Mouse (Mus musculus): ENCODE results near the gene Arhgef17. TPM values are rescaled to one million over a fixed set of nuclear protein-coding genes. Genes with fewer than 3 reads are reported as not detected.
A peak's percentile ranks its signal among the peaks of the same experiment; 100 is the strongest.

Arhgef17 gene
- total RNA-seq, 1 experiment = 23.2 TPM

GRCm38 (mm10) chr7:100928456-100928855, 3.5 kb downstream of the Arhgef17 start:
- in situ Hi-C loops (cut with MboI; ENCODE audit: low sequenced_read_pairs in 2 of 2, unreplicated experiment in 2 of 2) = no loop called here
- H3K9me3 ChIP-seq (ENCODE audit: control insufficient read depth, insufficient read depth, low read depth, low read length) = no peaks in the 10 kb centered on the region
- peaks cover 20% of the 10 kb centered on the region; the same call in 1 of the 2 replicates for H3K36me3 ChIP-seq (ENCODE audit: control insufficient read depth, insufficient read depth, low read length, poor library complexity, severe bottlenecking)
- no peak overlapping the region for H3K4me3 ChIP-seq (ENCODE audit: insufficient read depth in 1 of 2, low read depth in 1 of 2, low read length in 2 of 2, poor library complexity in 1 of 2, severe bottlenecking in 1 of 2)
- no peak overlapping the region for H3K27ac ChIP-seq (ENCODE audit: insufficient read depth, low read depth, low read length, poor library complexity, severe bottlenecking)
- TF ChIP-seq MAFK (IDR thresholded peaks at IDR 0.05; ENCODE audit: insufficient read depth, low read depth, low read length) = no peak
- TF ChIP-seq CHD2 (IDR thresholded peaks at IDR 0.05; ENCODE audit: low read depth, low read length) = no peak
- no peak for TF ChIP-seq ZC3H11A (IDR thresholded peaks at IDR 0.05; ENCODE audit: borderline replicate concordance, low read depth, low read length)
- H3K4me1 ChIP-seq (ENCODE audit: control insufficient read depth in 2 of 2, insufficient read depth in 2 of 2, low read length in 2 of 2, poor library complexity in 1 of 2) = peaks cover 10 to 42% of the 10 kb centered on the region in 2 experiments
- DNase-seq (ENCODE audit: low read depth, low spot score) = no peak
- H3K9ac ChIP-seq (ENCODE audit: insufficient read depth, low read depth, low read length, poor library complexity, severe bottlenecking) = no peak overlapping the region

- H3K4me3 ChIP-seq (ENCODE audit: insufficient read depth in 1 of 2, low read depth in 1 of 2, low read length in 2 of 2, poor library complexity in 1 of 2, severe bottlenecking in 1 of 2) = no peak overlapping the region
- peaks cover 8 to 42% of the 10 kb centered on the region in 2 experiments for H3K4me1 ChIP-seq (ENCODE audit: control insufficient read depth in 2 of 2, insufficient read depth in 2 of 2, low read length in 2 of 2, poor library complexity in 1 of 2)
- H3K9ac ChIP-seq (ENCODE audit: insufficient read depth, low read depth, low read length, poor library complexity, severe bottlenecking) = no peak overlapping the region
- peaks cover 22% of the 10 kb centered on the region; the same call in 1 of the 2 replicates for H3K36me3 ChIP-seq (ENCODE audit: control insufficient read depth, insufficient read depth, low read length, poor library complexity, severe bottlenecking)
- no peak overlapping the region for H3K27ac ChIP-seq (ENCODE audit: insufficient read depth, low read depth, low read length, poor library complexity, severe bottlenecking)
- no peaks in the 10 kb centered on the region for H3K9me3 ChIP-seq (ENCODE audit: control insufficient read depth, insufficient read depth, low read depth, low read length)
- DNase-seq (ENCODE audit: low read depth, low spot score) = no peak
- no peak for TF ChIP-seq CHD2 (IDR thresholded peaks at IDR 0.05; ENCODE audit: low read depth, low read length)
- TF ChIP-seq HCFC1 (IDR thresholded peaks at IDR 0.05; ENCODE audit: borderline replicate concordance, insufficient read depth, low read length) = no peak
- no peak for TF ChIP-seq MAFK (IDR thresholded peaks at IDR 0.05; ENCODE audit: insufficient read depth, low read depth, low read length)
- no peak for TF ChIP-seq ZC3H11A (IDR thresholded peaks at IDR 0.05; ENCODE audit: borderline replicate concordance, low read depth, low read length)
- TF ChIP-seq ZNF384 (IDR thresholded peaks at IDR 0.05; ENCODE audit: low read depth, low read length) = no peak
- in situ Hi-C loops (cut with MboI; ENCODE audit: low sequenced_read_pairs in 2 of 2, unreplicated experiment in 2 of 2) = no loop called here
Measured at GRCm38 (mm10) chr7:100927287-100928000, 4.5 kb downstream of the Arhgef17 start.

GRCm38 (mm10) chr7:100926311-100926923, 5.5 kb downstream of the Arhgef17 start:
- Histone ChIP-seq H3K4me3 (ENCODE audit: insufficient read depth in 1 of 2, low read depth in 1 of 2, low read length in 2 of 2, poor library complexity in 1 of 2, severe bottlenecking in 1 of 2) (no peak overlapping the region), H3K36me3 (ENCODE audit: control insufficient read depth, insufficient read depth, low read length, poor library complexity, severe bottlenecking) (peaks cover 25% of the 10 kb centered on the region; the same call in 1 of the 2 replicates), H3K27ac (ENCODE audit: insufficient read depth, low read depth, low read length, poor library complexity, severe bottlenecking) (no peak overlapping the region), H3K9me3 (ENCODE audit: control insufficient read depth, insufficient read depth, low read depth, low read length) (no peaks in the 10 kb centered on the region), H3K9ac (ENCODE audit: insufficient read depth, low read depth, low read length, poor library complexity, severe bottlenecking) (no peak overlapping the region), H3K4me1 (ENCODE audit: control insufficient read depth in 2 of 2, insufficient read depth in 2 of 2, low read length in 2 of 2, poor library complexity in 1 of 2) (peaks cover 8 to 42% of the 10 kb centered on the region in 2 experiments)
- no peak for DNase-seq (ENCODE audit: low read depth, low spot score)
- in situ Hi-C loops (cut with MboI; ENCODE audit: low sequenced_read_pairs in 2 of 2, unreplicated experiment in 2 of 2) = no loop called here
- TF ChIP-seq ZC3H11A (IDR thresholded peaks at IDR 0.05; ENCODE audit: borderline replicate concordance, low read depth, low read length) = no peak
- no peak for TF ChIP-seq ZNF384 (IDR thresholded peaks at IDR 0.05; ENCODE audit: low read depth, low read length)
- no peak for TF ChIP-seq MAFK (IDR thresholded peaks at IDR 0.05; ENCODE audit: insufficient read depth, low read depth, low read length)
- TF ChIP-seq CHD2 (IDR thresholded peaks at IDR 0.05; ENCODE audit: low read depth, low read length) = no peak
- TF ChIP-seq HCFC1 (IDR thresholded peaks at IDR 0.05; ENCODE audit: borderline replicate concordance, insufficient read depth, low read length) = no peak

- H3K9me3 ChIP-seq (ENCODE audit: control insufficient read depth, insufficient read depth, low read depth, low read length) = no peaks in the 10 kb centered on the region
- in situ Hi-C loops (cut with MboI; ENCODE audit: low sequenced_read_pairs in 2 of 2, unreplicated experiment in 2 of 2) = no loop called here
- no peak overlapping the region; the same call in 1 of the 2 replicates for H3K27ac ChIP-seq (ENCODE audit: insufficient read depth, low read depth, low read length, poor library complexity, severe bottlenecking)
- TF ChIP-seq MAFK (IDR thresholded peaks at IDR 0.05; ENCODE audit: insufficient read depth, low read depth, low read length) = no peak
- TF ChIP-seq ZC3H11A (IDR thresholded peaks at IDR 0.05; ENCODE audit: borderline replicate concordance, low read depth, low read length) = no peak
- TF ChIP-seq CHD2 (IDR thresholded peaks at IDR 0.05; ENCODE audit: low read depth, low read length) = no peak
- TF ChIP-seq ZNF384 (IDR thresholded peaks at IDR 0.05; ENCODE audit: low read depth, low read length) = no peak
- no peak for TF ChIP-seq HCFC1 (IDR thresholded peaks at IDR 0.05; ENCODE audit: borderline replicate concordance, insufficient read depth, low read length)
- H3K4me3 ChIP-seq (ENCODE audit: insufficient read depth in 1 of 2, low read depth in 1 of 2, low read length in 2 of 2, poor library complexity in 1 of 2, severe bottlenecking in 1 of 2) = no peak overlapping the region
- H3K9ac ChIP-seq (ENCODE audit: insufficient read depth, low read depth, low read length, poor library complexity, severe bottlenecking) = peak overlapping the region; percentile 41; the same call in 1 of the 2 replicates
- H3K4me1 ChIP-seq (ENCODE audit: control insufficient read depth in 2 of 2, insufficient read depth in 2 of 2, low read length in 2 of 2, poor library complexity in 1 of 2) = peaks cover 5 to 35% of the 10 kb centered on the region in 2 experiments
- peaks cover 18% of the 10 kb centered on the region; the same call in 1 of the 2 replicates for H3K36me3 ChIP-seq (ENCODE audit: control insufficient read depth, insufficient read depth, low read length, poor library complexity, severe bottlenecking)
- DNase-seq (ENCODE audit: low read depth, low spot score) = no peak
Measured at GRCm38 (mm10) chr7:100924674-100925445, 7.0 kb downstream of the Arhgef17 start.
